Mouse (Mus musculus) stomach, embryonic 14.5 days (tissue): ENCODE measurements around the gene Ints7. TPM values are rescaled to one million over a fixed set of nuclear protein-coding genes. Genes with fewer than 3 reads are reported as not detected.

Experiments
- ATAC-seq: fragments of 200-750 bp; cut with Nextera tagmentation; 2 replicates; pipeline ENCODE4 v1.8.0; 2017; ENCODE audit warnings: low read depth, moderate TSS enrichment; ENCODE audit not compliant: insufficient number of reproducible peaks, insufficient read depth, low FRiP score
- H3K27ac ChIP-seq: fragments of 300-500 bp; sonication (generic); 2 replicates; pipeline ENCODE4 v1.5.1; 2014; ENCODE audit warnings: mild to moderate bottlenecking, low read length, moderate library complexity, mixed read lengths
- H3K27me3 ChIP-seq: fragments of 300-500 bp; sonication (generic); 2 replicates; pipeline ENCODE4 v1.6.1; 2014; ENCODE audit warnings: low read length, control low read depth, mixed read lengths; ENCODE audit not compliant: control insufficient read depth, insufficient read depth
- H3K36me3 ChIP-seq: fragments of 300-500 bp; sonication (generic); 2 replicates; pipeline ENCODE4 v1.6.1; 2014; ENCODE audit warnings: mild to moderate bottlenecking, control low read depth, low read length, moderate library complexity, mixed read lengths; ENCODE audit not compliant: control insufficient read depth, insufficient read depth
- H3K4me1 ChIP-seq: fragments of 300-500 bp; sonication (generic); 2 replicates; pipeline ENCODE4 v1.6.1; 2014; ENCODE audit warnings: low read length, control low read depth, mixed read lengths; ENCODE audit not compliant: control insufficient read depth, insufficient read depth
- H3K4me2 ChIP-seq: fragments of 300-500 bp; sonication (generic); replicated peaks from 2 replicates; pipeline ENCODE4 v1.6.1; 2014; ENCODE audit warnings: low read depth, low read length, control low read depth
- H3K4me3 ChIP-seq: fragments of 300-500 bp; sonication (generic); 2 replicates; pipeline ENCODE4 v1.5.1; 2014; ENCODE audit warnings: low read depth, low read length, control low read depth
- H3K9ac ChIP-seq: fragments of 300-500 bp; sonication (generic); replicated peaks from 2 replicates; pipeline ENCODE4 v1.6.1; 2014; ENCODE audit warnings: low read depth, mild to moderate bottlenecking, control low read depth, low read length, moderate library complexity, mixed read lengths
- H3K9me3 ChIP-seq: fragments of 300-500 bp; sonication (generic); 2 replicates; pipeline ENCODE4 v1.6.1; 2016; ENCODE audit warnings: low read depth, low read length, control low read depth; ENCODE audit not compliant: control insufficient read depth
- WGBS: fragments of 180-500 bp; shearing (Covaris S2); extraction: QIAGEN DNeasy Blood & Tissue Kit; methylation state at CpG from one replicate; pipeline ENCODE4 v1.1.7; 2014; 5-methylcytosine and 5-hydroxymethylcytosine counted together
- polyA plus RNA-seq: library from polyadenylated mRNA; unstranded; fragments of >200 nt; fragmentation: Nextera tagmentation; extraction: Ambion mirVana; gene quantifications from 2 replicates; pipeline ENCODE4 v1.2.1, GENCODE M21; 2014

Gene Ints7
- polyA plus RNA-seq, 1 experiment from 2014 or later: 63.4 TPM

GRCm38 (mm10) chr1:191612877-191613276, 37.4 kb downstream of the Ints7 start:
- H3K4me2 ChIP-seq: no peak overlapping the region
- ATAC-seq: no peak
- H3K27ac ChIP-seq: no peak overlapping the region
- H3K9ac ChIP-seq: no peak overlapping the region
- no peak overlapping the region for H3K4me3 ChIP-seq
- H3K4me1 ChIP-seq: no peaks in the 10 kb centered on the region
- H3K27me3 ChIP-seq: no peaks in the 10 kb centered on the region
- 82% methylated on average over 16 of the region's 16 CpGs for WGBS
- no peaks in the 10 kb centered on the region for H3K9me3 ChIP-seq
- peaks cover 90% of the 10 kb centered on the region for H3K36me3 ChIP-seq

GRCm38 (mm10) chr1:191616245-191616644, 40.8 kb downstream of the Ints7 start:
- no peaks in the 10 kb centered on the region for H3K9me3 ChIP-seq
- H3K4me2 ChIP-seq: no peak overlapping the region
- H3K4me1 ChIP-seq: no peaks in the 10 kb centered on the region
- H3K4me3 ChIP-seq: no peak overlapping the region
- no peaks in the 10 kb centered on the region for H3K27me3 ChIP-seq
- no peak overlapping the region for H3K9ac ChIP-seq
- peaks cover 93% of the 10 kb centered on the region for H3K36me3 ChIP-seq
- no peak overlapping the region for H3K27ac ChIP-seq
- no peak for ATAC-seq
- WGBS: 93% methylated on average over 8 of the region's 8 CpGs

- H3K27me3 ChIP-seq: no peaks in the 10 kb centered on the region
- H3K36me3 ChIP-seq: peaks cover 92% of the 10 kb centered on the region
- H3K4me2 ChIP-seq: no peak overlapping the region
- no peaks in the 10 kb centered on the region for H3K9me3 ChIP-seq
- H3K9ac ChIP-seq: no peak overlapping the region
- ATAC-seq: no peak
- no peaks in the 10 kb centered on the region for H3K4me1 ChIP-seq
- WGBS: 85% methylated on average over 3 of the region's 3 CpGs
- no peak overlapping the region for H3K4me3 ChIP-seq
- H3K27ac ChIP-seq: no peak overlapping the region
Observed at GRCm38 (mm10) chr1:191617589-191617988, 42.2 kb downstream of the Ints7 start.

- no peaks in the 10 kb centered on the region for H3K9me3 ChIP-seq
- 86% methylated on average over 12 of the region's 12 CpGs for WGBS
- ATAC-seq: no peak
Observed at GRCm38 (mm10) chr1:191618067-191618766, 42.8 kb downstream of the Ints7 start.

GRCm38 (mm10) chr1:191621096-191621495, 45.7 kb downstream of the Ints7 start:
- Histone ChIP-seq H3K27me3 (no peaks in the 10 kb centered on the region), H3K36me3 (peaks cover 62% of the 10 kb centered on the region), H3K9ac (no peak overlapping the region), H3K9me3 (no peaks in the 10 kb centered on the region), H3K27ac (no peak overlapping the region), H3K4me3 (no peak overlapping the region), H3K4me1 (no peaks in the 10 kb centered on the region), H3K4me2 (no peak overlapping the region)
- 88% methylated on average over 8 of the region's 8 CpGs for WGBS
- no peak for ATAC-seq

More at GRCm38 (mm10) chr1:191618067-191618766, 42.8 kb downstream of the Ints7 start:
- H3K27ac ChIP-seq: no peak overlapping the region
- H3K4me2 ChIP-seq: no peak overlapping the region
- H3K9ac ChIP-seq: no peak overlapping the region
- H3K36me3 ChIP-seq: peaks cover 89% of the 10 kb centered on the region
- no peaks in the 10 kb centered on the region for H3K4me1 ChIP-seq
- no peaks in the 10 kb centered on the region for H3K27me3 ChIP-seq
- no peak overlapping the region for H3K4me3 ChIP-seq

- 93% methylated on average over 8 of the region's 8 CpGs for WGBS
- no peak for ATAC-seq
- Histone ChIP-seq H3K4me2 (no peak overlapping the region), H3K27me3 (no peaks in the 10 kb centered on the region), H3K9ac (no peak overlapping the region), H3K4me3 (no peak overlapping the region), H3K36me3 (peaks cover 47% of the 10 kb centered on the region), H3K27ac (no peak overlapping the region), H3K4me1 (no peaks in the 10 kb centered on the region), H3K9me3 (no peaks in the 10 kb centered on the region)
Observed at GRCm38 (mm10) chr1:191622801-191623200, 47.4 kb downstream of the Ints7 start.

- H3K9me3 ChIP-seq: no peaks in the 10 kb centered on the region
- no peak overlapping the region for H3K4me3 ChIP-seq
- peaks cover 32% of the 10 kb centered on the region; the same call in 1 of the 2 replicates for H3K36me3 ChIP-seq
- H3K27me3 ChIP-seq: no peaks in the 10 kb centered on the region
- no peaks in the 10 kb centered on the region for H3K4me1 ChIP-seq
- WGBS: 62% methylated on average over 6 of the region's 6 CpGs
- ATAC-seq: no peak
- H3K9ac ChIP-seq: no peak overlapping the region
- no peak overlapping the region for H3K27ac ChIP-seq
- no peak overlapping the region for H3K4me2 ChIP-seq
Observed at GRCm38 (mm10) chr1:191624492-191624891, 49.1 kb downstream of the Ints7 start.

GRCm38 (mm10) chr1:191625026-191625425, 49.6 kb downstream of the Ints7 start:
- no peaks in the 10 kb centered on the region for H3K4me1 ChIP-seq
- no peak overlapping the region for H3K4me3 ChIP-seq
- H3K9me3 ChIP-seq: no peaks in the 10 kb centered on the region
- H3K27ac ChIP-seq: no peak overlapping the region
- no peak overlapping the region for H3K4me2 ChIP-seq
- H3K27me3 ChIP-seq: no peaks in the 10 kb centered on the region
- WGBS: 48% methylated on average over 6 of the region's 6 CpGs
- peaks cover 27% of the 10 kb centered on the region; the same call in 1 of the 2 replicates for H3K36me3 ChIP-seq
- no peak overlapping the region for H3K9ac ChIP-seq
- ATAC-seq: no peak

- no peak overlapping the region for H3K4me2 ChIP-seq
- ATAC-seq: no peak
- H3K4me3 ChIP-seq: no peak overlapping the region
- no peaks in the 10 kb centered on the region for H3K27me3 ChIP-seq
- no peak overlapping the region for H3K27ac ChIP-seq
- H3K9ac ChIP-seq: no peak overlapping the region
- H3K36me3 ChIP-seq: peaks cover 21% of the 10 kb centered on the region; the same call in 1 of the 2 replicates
- H3K4me1 ChIP-seq: no peaks in the 10 kb centered on the region
- 24% methylated on average over 4 of the region's 4 CpGs for WGBS
- H3K9me3 ChIP-seq: no peaks in the 10 kb centered on the region
Observed at GRCm38 (mm10) chr1:191625620-191626019, 50.2 kb downstream of the Ints7 start.
